Mouse (Mus musculus) CH12.LX (cell line): ENCODE results near the gene Setd3. TPM values are rescaled to one million over a fixed set of nuclear protein-coding genes. Genes with fewer than 3 reads are reported as not detected.

Experiments
- DNase-seq: peaks from one replicate; pipeline ENCODE4 v3.0.0-alpha.2; 2013; ENCODE audit errors: extremely low read depth
- H3K27ac ChIP-seq: 2 replicates; pipeline ENCODE4 v1.5.1; 2012; ENCODE audit warnings: low read depth, mild to moderate bottlenecking, control low read depth, moderate library complexity; ENCODE audit not compliant: insufficient read depth
- H3K27me3 ChIP-seq: replicated peaks from 2 replicates; pipeline ENCODE3; 2012; ENCODE audit warnings: inconsistent platforms
- H3K36me3 ChIP-seq, 2 experiments: replicated peaks in 1 of 2; 2 replicates each; pipeline versions ENCODE3 to v1.6.1; 2012; ENCODE audit warnings: inconsistent platforms in 1 of 2, low read length in 1 of 2, mild to moderate bottlenecking in 1 of 2, mixed read lengths in 1 of 2, moderate library complexity in 1 of 2; ENCODE audit not compliant: control insufficient read depth in 1 of 2, insufficient read depth in 1 of 2
- H3K4me1 ChIP-seq, 2 experiments: 2 replicates each; pipeline ENCODE4 v1.6.1; 2012; ENCODE audit warnings: inconsistent platforms in 1 of 2, moderate library complexity in 1 of 2; ENCODE audit not compliant: insufficient read depth in 2 of 2, control insufficient read depth in 1 of 2
- H3K4me2 ChIP-seq: 2 replicates; pipeline ENCODE4 v1.6.1; 2012; ENCODE audit warnings: low read depth, mild to moderate bottlenecking, control low read depth; ENCODE audit not compliant: poor library complexity, insufficient read depth, severe bottlenecking
- H3K4me3 ChIP-seq, 3 experiments: fragments of 150-350 bp in 1 of 3; sonication (generic) in 1 of 3; replicated peaks in 1 of 3; 2 replicates each; pipeline versions ENCODE3 to v1.5.1; 2011 to 2012; ENCODE audit warnings: low read depth in 2 of 3, low read length in 2 of 3, mild to moderate bottlenecking in 2 of 3, moderate library complexity in 2 of 3, control low read depth in 1 of 3, improper control_type of control experiment in 1 of 3, inconsistent platforms in 1 of 3, mixed read lengths in 1 of 3; ENCODE audit not compliant: poor library complexity in 1 of 3
- H3K79me2 ChIP-seq: replicated peaks from 2 replicates; pipeline ENCODE4 v1.6.1; 2012; ENCODE audit warnings: mild to moderate bottlenecking, moderate library complexity; ENCODE audit not compliant: control insufficient read depth, poor library complexity, insufficient read depth, severe bottlenecking; ENCODE audit errors: extremely low read depth
- H3K9ac ChIP-seq: 2 replicates; pipeline ENCODE4 v1.6.1; 2012; ENCODE audit warnings: low read depth, mild to moderate bottlenecking, control low read depth, moderate library complexity; ENCODE audit not compliant: insufficient read depth
- H3K9me3 ChIP-seq: replicated peaks from 2 replicates; pipeline ENCODE3; 2012; ENCODE audit warnings: low read length, inconsistent platforms, mixed read lengths
- BHLHE40 ChIP-seq: IDR thresholded peaks from 2 replicates; pipeline ENCODE4 v1.6.1; 2011; ENCODE audit warnings: mild to moderate bottlenecking, low read depth, low read length, improper control_type of control experiment
- CHD1 ChIP-seq: IDR thresholded peaks from 2 replicates; pipeline ENCODE4 v1.6.1; 2012; ENCODE audit warnings: low read depth, low read length, improper control_type of control experiment, inconsistent platforms
- CHD2 ChIP-seq: IDR thresholded peaks from 2 replicates; pipeline ENCODE4 v1.6.1; 2011; ENCODE audit warnings: low read length, improper control_type of control experiment
- E2F4 ChIP-seq: IDR thresholded peaks from 2 replicates; pipeline ENCODE4 v1.6.1; 2011; ENCODE audit warnings: low read depth, low read length, improper control_type of control experiment; ENCODE audit not compliant: insufficient replicate concordance
- ELF1 ChIP-seq: IDR thresholded peaks from 2 replicates; pipeline ENCODE4 v1.6.1; 2014; ENCODE audit warnings: low read depth, mild to moderate bottlenecking, inconsistent platforms, low read length, improper control_type of control experiment
- EP300 ChIP-seq: IDR thresholded peaks from 2 replicates; pipeline ENCODE4 v1.6.1; 2011; ENCODE audit warnings: low read length, improper control_type of control experiment
- IRF4 ChIP-seq: IDR thresholded peaks from 2 replicates; pipeline ENCODE4 v1.6.1; 2014; ENCODE audit warnings: low read depth, mild to moderate bottlenecking, inconsistent platforms, low read length, improper control_type of control experiment
- KAT2A ChIP-seq: IDR thresholded peaks from 2 replicates; pipeline ENCODE4 v1.6.1; 2012; ENCODE audit warnings: low read length, improper control_type of control experiment, inconsistent platforms; ENCODE audit not compliant: insufficient replicate concordance
- MAFK ChIP-seq: IDR thresholded peaks from 2 replicates; pipeline ENCODE4 v1.6.1; 2011; ENCODE audit warnings: low read length, improper control_type of control experiment; ENCODE audit not compliant: insufficient replicate concordance
- MAX ChIP-seq: IDR thresholded peaks from 2 replicates; pipeline ENCODE4 v1.6.1; 2011; ENCODE audit warnings: low read length, improper control_type of control experiment
- MEF2A ChIP-seq: IDR thresholded peaks from 2 replicates; pipeline ENCODE4 v1.6.1; 2014; ENCODE audit warnings: low read depth, mild to moderate bottlenecking, inconsistent platforms, low read length, improper control_type of control experiment, borderline replicate concordance
- MXI1 ChIP-seq: IDR thresholded peaks from 2 replicates; pipeline ENCODE4 v1.6.1; 2011; ENCODE audit warnings: mild to moderate bottlenecking, low read depth, low read length, improper control_type of control experiment
- POLR2A ChIP-seq: IDR thresholded peaks from 2 replicates; pipeline ENCODE4 v1.6.1; 2011; ENCODE audit warnings: low read depth, mild to moderate bottlenecking, improper control_type of control experiment, low read length
- POLR2AphosphoS2 ChIP-seq: IDR thresholded peaks from 2 replicates; pipeline ENCODE4 v1.6.1; 2011; ENCODE audit warnings: low read depth, low read length, improper control_type of control experiment
- RCOR1 ChIP-seq: conservative IDR thresholded peaks from 2 replicates; pipeline ENCODE4 v1.6.1; 2012; ENCODE audit warnings: low read depth, mild to moderate bottlenecking, inconsistent platforms, low read length, improper control_type of control experiment
- SMC3 ChIP-seq: IDR thresholded peaks from 2 replicates; pipeline ENCODE4 v1.6.1; 2011; ENCODE audit warnings: low read depth, low read length, improper control_type of control experiment
- TCF12 ChIP-seq: IDR thresholded peaks from 2 replicates; pipeline ENCODE4 v1.6.1; 2014; ENCODE audit warnings: low read depth, mild to moderate bottlenecking, inconsistent platforms, low read length, improper control_type of control experiment
- UBTF ChIP-seq: IDR thresholded peaks from 2 replicates; pipeline ENCODE4 v1.6.1; 2012; ENCODE audit warnings: low read depth, mild to moderate bottlenecking, inconsistent platforms, low read length, improper control_type of control experiment, moderate library complexity
- USF1 ChIP-seq: IDR thresholded peaks from 2 replicates; pipeline ENCODE4 v1.6.1; 2014; ENCODE audit warnings: low read depth, mild to moderate bottlenecking, inconsistent platforms, low read length, improper control_type of control experiment
- USF2 ChIP-seq: conservative IDR thresholded peaks from 2 replicates; pipeline ENCODE4 v1.6.1; 2011; ENCODE audit warnings: low read depth, low read length, improper control_type of control experiment
- ZC3H11A ChIP-seq: IDR thresholded peaks from 2 replicates; pipeline ENCODE4 v1.6.1; 2012; ENCODE audit warnings: low read depth, mild to moderate bottlenecking, inconsistent platforms, low read length, improper control_type of control experiment
- ZMIZ1 ChIP-seq: IDR thresholded peaks from 2 replicates; pipeline ENCODE4 v1.6.1; 2012; ENCODE audit warnings: low read depth, mild to moderate bottlenecking, inconsistent platforms, low read length, improper control_type of control experiment
- ZNF384 ChIP-seq: IDR thresholded peaks from 2 replicates; pipeline ENCODE4 v1.6.1; 2012; ENCODE audit warnings: low read depth, low read length, improper control_type of control experiment, inconsistent platforms
- dilution Hi-C: fragments of 300-500 bp; cut with MboI; formaldehyde crosslinking; loops from 2 replicates; pipeline ENCODE4 v1.14.3; 2020; ENCODE audit warnings: low sequenced_read_pairs; ENCODE audit not compliant: extremely low pct_unique_long_range_greater_than_20kb, extremely low pct_ligation_motif_present
- in situ Hi-C: fragments of 300-500 bp; cut with MboI; formaldehyde crosslinking; loops from 3 replicates; pipeline ENCODE4 v1.14.3; 2019; ENCODE audit warnings: low sequenced_read_pairs, low pct_ligation_motif_present, low pct_unique_long_range_greater_than_20kb, mixed read lengths
- polyA plus RNA-seq: library from polyadenylated mRNA; unstranded; fragments of >175 nt; gene quantifications from 2 replicates; pipeline ENCODE4 v1.2.1, GENCODE M21; 2012; ENCODE audit warnings: low read depth; ENCODE audit not compliant: insufficient read length
- total RNA-seq, 2 experiments: library from RNA; depleted of rRNA; stranded (reverse); fragments of 300-350 nt in 1 of 2; fragments of >200 nt in 1 of 2; gene quantifications; 2 replicates each; pipeline ENCODE4 v1.2.3; 2012 to 2014

The Setd3 gene
- total and polyA plus RNA-seq, 3 experiments = 44.3 to 65.9 (median 55.8) TPM

DNA sequence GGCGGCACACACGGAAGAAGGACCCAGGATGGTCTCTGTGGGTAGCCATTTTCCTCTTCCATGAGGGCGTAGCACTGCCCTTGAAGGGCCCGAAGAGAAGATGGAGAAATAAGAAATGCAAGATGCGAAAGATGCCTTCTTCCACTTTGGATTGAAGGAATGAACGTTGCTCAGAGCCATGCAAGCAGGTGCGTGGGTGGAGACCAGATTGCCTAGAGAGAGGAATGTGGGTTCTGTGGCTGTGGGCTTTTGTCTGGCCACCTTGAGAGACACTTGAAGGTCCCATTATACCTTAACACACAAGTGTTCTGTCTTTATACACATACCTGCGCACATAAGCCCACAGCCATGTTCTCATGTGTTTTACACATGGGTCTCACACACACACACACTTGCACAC, 81.5 kb downstream of the Setd3 start:
- H3K27me3 ChIP-seq = peaks cover 8% of the 10 kb centered on the region
- in situ Hi-C loops = no loop called here
- no peak for DNase-seq
- no peaks in the 10 kb centered on the region for H3K4me1 ChIP-seq
- no peak overlapping the region for H3K9ac ChIP-seq
- no peak overlapping the region for H3K4me2 ChIP-seq
- H3K36me3 ChIP-seq = no peaks in the 10 kb centered on the region
- dilution Hi-C loops = no loop called here
- H3K27ac ChIP-seq = no peak overlapping the region
- H3K4me3 ChIP-seq = no peak overlapping the region
- H3K9me3 ChIP-seq = peaks cover 4% of the 10 kb centered on the region
- no peaks in the 10 kb centered on the region for H3K79me2 ChIP-seq
- TF ChIP-seq KAT2A = no peak
- TF ChIP-seq USF1 = no peak
- no peak for TF ChIP-seq ELF1
- TF ChIP-seq MAFK = no peak
- TF ChIP-seq MEF2A = no peak
- TF ChIP-seq CHD1 = no peak
- TF ChIP-seq E2F4 = no peak
- TF ChIP-seq EP300 = no peak

DNA sequence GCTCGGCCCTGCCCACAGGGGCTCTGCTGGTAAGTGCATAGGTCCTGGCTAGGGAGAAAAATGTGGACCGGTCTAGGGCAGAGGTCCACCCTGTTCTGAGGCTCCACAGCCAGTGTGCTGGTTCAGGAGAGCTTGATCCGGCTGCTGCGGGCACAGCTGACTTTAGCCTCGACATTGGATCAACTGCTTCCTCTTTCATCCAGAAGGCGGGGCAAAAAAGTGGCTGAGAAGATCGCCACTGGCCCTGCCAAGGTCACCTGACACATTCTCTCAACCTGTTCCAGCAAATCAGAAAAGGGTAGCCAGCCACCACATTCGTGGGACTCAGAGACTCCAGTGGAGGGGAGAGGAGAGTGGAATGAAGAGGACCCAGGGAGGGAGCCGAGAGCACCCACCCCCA, 90.9 kb downstream of the Setd3 start:
- H3K27me3 ChIP-seq = no peaks in the 10 kb centered on the region
- H3K79me2 ChIP-seq = no peaks in the 10 kb centered on the region
- no peak overlapping the region for H3K9ac ChIP-seq
- no peak overlapping the region for H3K4me3 ChIP-seq
- H3K9me3 ChIP-seq = peaks cover 65% of the 10 kb centered on the region
- TF ChIP-seq ZMIZ1 (no peak), USF2 (no peak), EP300 (no peak), MXI1 (no peak), UBTF (no peak), TCF12 (no peak), RCOR1 (no peak), ZNF384 (no peak), BHLHE40 (no peak), POLR2A (no peak), CHD2 (no peak), MAX (no peak), E2F4 (no peak), ZC3H11A (no peak), USF1 (no peak), SMC3 (no peak), POLR2AphosphoS2 (no peak), IRF4 (no peak)
- no peak overlapping the region for H3K4me2 ChIP-seq
- dilution Hi-C loops (no loop called here), in situ Hi-C loops (no loop called here)
- no peaks in the 10 kb centered on the region for H3K4me1 ChIP-seq
- H3K27ac ChIP-seq = no peak overlapping the region
- no peaks in the 10 kb centered on the region for H3K36me3 ChIP-seq
- no peak for DNase-seq
